Mouse (Mus musculus): ENCODE results near the gene Psrc1. TPM values are rescaled to one million over a fixed set of nuclear protein-coding genes. Genes with fewer than 3 reads are reported as not detected.

Gene Psrc1
- polyA plus RNA-seq, 2 experiments from 2014 or later = 7.8 to 10.3 TPM

DNA sequence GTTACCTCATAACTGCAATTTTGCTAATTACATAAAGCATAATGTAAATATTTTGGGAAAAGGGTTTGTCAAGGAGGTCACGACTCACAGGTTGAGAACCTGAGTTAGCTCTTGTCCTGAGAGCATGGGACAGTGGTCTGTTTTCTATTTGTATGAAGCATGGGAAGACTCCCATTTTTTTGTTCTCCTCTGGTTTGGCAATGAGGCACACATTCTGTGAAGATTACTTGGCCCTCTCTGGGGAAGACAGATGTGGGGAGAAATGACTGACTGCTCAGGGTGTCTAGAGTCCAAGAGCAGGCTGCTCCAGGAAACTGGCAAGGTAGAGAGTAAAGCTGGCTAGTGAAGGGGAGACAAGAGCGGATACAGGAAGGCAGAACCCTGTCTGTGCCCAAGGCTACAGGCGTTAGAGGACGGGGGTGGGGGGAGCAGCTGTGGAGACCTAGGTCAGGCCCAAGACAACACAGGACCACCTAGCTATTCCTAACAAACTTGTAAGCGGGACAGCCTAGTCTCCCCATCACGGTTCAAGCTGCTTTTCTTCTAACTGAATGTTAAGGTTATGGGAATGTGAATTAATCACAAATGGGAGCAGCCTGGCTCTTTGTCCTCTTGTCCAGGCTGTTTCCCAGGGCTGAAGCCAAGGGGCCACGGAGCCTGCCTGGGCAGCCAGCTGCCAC lies 41.4 kb downstream of the Psrc1 start:
- no peak for ATAC-seq

DNA sequence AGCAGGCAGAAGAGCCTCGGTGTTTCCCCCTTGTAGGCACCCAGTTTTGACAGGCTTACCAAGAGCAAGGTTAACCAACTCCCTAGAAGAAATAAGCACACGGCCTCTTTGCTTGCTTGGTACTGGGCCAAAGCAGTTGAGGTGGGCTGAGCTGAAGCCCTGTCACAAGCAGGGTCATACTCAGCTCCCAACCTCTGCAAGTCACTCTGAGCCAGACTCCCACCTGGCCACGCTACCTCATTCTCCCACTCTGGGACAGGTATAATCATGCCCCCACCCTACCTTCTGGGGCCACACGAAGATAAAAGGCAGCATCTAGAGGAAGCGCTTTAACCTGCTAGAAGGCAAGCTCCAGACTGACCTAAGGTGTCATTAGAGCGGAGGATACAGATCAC lies 42.0 kb downstream of the Psrc1 start:
- ATAC-seq = no peak

DNA sequence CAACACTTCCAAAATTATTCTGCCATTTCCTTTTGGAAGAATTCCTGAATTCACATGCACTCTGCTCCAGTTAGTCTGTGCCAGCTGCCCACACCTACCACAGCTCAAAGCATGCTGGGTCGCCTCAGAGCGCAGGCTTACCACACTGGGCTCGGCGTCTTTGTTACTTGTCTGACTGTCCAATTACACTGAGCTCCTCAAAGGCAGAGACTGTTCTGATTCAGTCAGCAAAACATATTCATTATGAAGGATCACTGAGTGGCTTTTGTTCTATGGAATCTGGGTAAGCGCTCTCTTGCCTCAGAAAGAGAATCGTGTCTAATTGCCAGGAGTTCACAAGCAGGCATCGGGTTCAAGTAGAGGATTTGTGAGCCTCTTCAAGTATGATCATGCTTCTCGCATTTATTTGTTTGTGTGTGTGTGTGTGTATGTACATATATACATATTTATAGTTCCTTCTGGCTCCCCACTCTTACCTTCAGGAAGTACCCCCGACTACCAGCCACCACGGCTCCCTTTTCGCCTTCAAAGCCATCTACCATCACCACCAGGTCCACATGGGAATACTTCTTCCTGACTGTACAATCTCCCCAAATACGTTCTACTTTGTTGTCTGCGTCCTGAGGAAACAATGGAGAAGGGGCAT lies 49.0 kb downstream of the Psrc1 start:
- no peak for ATAC-seq

DNA sequence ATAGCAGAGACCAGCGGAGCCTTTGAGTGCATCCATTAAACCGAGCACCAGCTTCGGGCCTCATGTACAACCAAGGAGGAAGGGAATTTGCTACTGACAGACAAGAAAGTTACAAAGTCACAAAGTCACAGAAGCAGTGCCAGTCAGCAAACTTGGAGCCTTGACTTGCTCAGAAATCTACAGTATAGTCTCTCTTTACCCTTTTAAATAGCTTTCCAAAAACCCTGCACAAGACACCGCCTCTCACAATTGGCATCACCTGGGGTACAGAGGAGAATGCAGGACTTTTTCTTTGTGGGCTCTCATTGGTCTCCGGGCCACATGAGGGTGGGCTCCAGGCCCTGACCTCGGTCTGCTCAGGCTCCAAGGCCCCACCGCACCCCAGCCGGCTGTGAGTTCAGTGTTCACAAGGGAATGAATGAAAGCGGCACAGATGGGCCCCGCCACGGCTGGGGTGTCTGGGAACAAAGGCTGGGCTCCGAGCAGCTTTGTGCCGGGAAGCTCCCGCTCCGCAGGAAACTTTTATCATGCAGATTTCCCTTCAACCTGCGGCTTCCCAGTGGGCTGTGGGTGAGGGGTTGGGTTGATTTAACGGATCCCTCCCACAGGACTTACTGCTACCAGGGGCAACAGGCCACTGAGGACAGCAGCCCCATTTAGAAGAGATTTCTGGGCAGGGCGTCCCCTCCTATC lies 49.7 kb downstream of the Psrc1 start:
- ATAC-seq = no peak

DNA sequence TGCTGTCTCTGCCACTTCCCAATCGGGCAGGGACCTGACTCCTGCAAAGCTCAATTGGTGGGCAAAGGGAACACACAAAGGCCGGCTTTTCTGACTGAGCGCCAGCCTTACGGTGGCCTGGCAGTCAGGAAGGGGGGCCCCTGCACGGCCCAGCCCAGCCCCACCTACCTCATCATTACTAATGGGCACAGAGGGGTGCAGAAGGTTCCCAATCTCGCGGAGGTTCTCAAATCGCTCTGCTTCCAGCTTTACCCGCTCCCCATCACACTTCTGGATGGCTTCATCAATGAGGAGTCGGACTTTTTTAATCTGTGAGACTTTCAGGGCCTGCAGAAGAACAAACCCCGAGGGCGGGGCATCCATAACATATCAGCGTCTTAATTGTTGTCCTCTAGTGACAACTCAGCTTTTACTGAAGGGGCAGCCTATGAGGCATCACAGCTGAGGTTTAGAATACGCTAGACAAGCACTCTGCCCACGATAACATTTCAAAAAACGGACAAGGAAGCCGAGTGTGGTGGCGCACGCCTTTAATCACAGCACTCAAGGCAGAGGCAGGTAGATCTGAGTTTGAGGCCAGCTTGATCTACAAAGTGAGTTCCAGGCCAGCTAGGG lies 50.3 kb downstream of the Psrc1 start:
- ATAC-seq = no peak

DNA sequence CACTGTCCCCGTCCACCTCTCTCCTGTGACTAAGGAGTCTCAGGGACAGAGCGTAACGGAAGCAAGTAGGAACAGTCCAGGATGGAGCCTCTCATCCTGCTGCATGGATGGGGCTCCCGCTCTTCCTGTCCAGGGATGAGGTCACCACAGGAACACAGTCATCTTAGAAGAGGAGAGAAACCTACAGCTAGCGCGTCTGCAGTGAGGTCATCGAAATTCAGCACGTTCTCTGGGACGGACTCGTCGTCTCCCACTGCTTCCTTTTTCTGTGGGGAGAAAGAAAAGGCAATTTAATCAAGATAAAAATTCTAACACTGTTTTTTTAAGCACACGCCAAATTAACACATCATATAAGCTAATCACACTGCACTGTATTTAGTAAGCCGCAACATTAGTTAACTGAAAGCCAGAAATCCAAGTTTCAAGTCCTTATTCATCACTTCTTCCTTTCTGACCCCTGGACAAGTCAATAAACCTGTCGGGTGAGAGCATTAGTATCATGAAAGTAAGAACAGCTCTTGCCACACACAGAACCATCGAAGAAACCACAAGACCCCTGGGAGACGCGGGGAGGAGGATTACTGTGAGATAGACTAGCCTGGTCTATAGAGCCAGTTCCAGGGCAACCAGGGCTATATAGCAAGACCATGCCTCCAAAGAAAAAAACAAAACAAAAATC lies 52.2 kb downstream of the Psrc1 start:
- no peak for ATAC-seq

DNA sequence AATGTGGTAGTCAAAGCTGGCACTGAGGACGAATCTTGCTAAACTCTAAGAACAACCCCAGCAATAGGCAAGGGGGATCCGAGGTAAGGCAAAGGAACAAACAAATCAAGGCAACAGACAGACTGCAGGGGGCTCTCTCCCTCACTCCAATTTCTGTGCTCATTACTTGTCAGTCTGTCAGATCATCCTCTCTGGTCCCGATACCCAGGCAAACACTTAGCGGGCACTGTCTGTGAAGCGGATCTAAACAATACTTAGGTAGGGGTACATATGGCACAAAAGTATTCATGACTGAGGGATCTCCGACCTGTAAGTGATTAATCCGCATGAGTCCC lies 52.7 kb downstream of the Psrc1 start:
- no peak for ATAC-seq

Other genes with a start within 250 kb of the Psrc1 start
- 100 to 1,000 TPM; 109 to 113 TPM for gene Gnai3, start 237.7 kb upstream of the Psrc1 start, polyA plus RNA-seq (2017; shearing (Covaris generic))
- gene Gpr61, start 229.0 kb upstream of the Psrc1 start, polyA plus RNA-seq (2017; shearing (Covaris generic)) = not detected
- under 1 TPM; 0.09 to 0.19 TPM for gene Amigo1, start 197.5 kb upstream of the Psrc1 start, polyA plus RNA-seq (2017; shearing (Covaris generic))
- 1 to 10 TPM; 5.9 to 6.9 TPM for gene Cyb561d1, start 182.6 kb upstream of the Psrc1 start, polyA plus RNA-seq (2017; shearing (Covaris generic))
- gene Atxn7l2, start 172.9 kb upstream of the Psrc1 start, polyA plus RNA-seq (2017; shearing (Covaris generic)) = 1 to 10 TPM; 4.3 to 7.8 TPM
- gene Sypl2, start 157.2 kb upstream of the Psrc1 start, polyA plus RNA-seq (2017; shearing (Covaris generic)) = not detected
- 100 to 1,000 TPM; 196 to 245 TPM for gene Psma5, start 126.9 kb upstream of the Psrc1 start, polyA plus RNA-seq (2017; shearing (Covaris generic))
- gene Sort1, start 99.8 kb upstream of the Psrc1 start, polyA plus RNA-seq (2017; shearing (Covaris generic)) = under 1 TPM in 1 of 2 experiments, not detected in 1; 0.07 TPM
- not detected for gene Mybphl, start 18.9 kb upstream of the Psrc1 start, polyA plus RNA-seq (2017; shearing (Covaris generic))
- gene Celsr2, start 31.7 kb downstream of the Psrc1 start, polyA plus RNA-seq (2017; shearing (Covaris generic)) = under 1 TPM; 0.33 to 0.65 TPM
- 100 to 1,000 TPM; 146 to 151 TPM for gene Sars, start 61.4 kb downstream of the Psrc1 start, polyA plus RNA-seq (2017; shearing (Covaris generic))
- not detected for gene 1700013F07Rik, start 150.3 kb downstream of the Psrc1 start, polyA plus RNA-seq (2017; shearing (Covaris generic))
- 1 to 10 TPM; 1.2 to 1.4 TPM for gene 5330417C22Rik, start 152.7 kb downstream of the Psrc1 start, polyA plus RNA-seq (2017; shearing (Covaris generic))
- 10 to 100 TPM; 26.1 to 27.0 TPM for gene Tmem167b, start 178.6 kb downstream of the Psrc1 start, polyA plus RNA-seq (2017; shearing (Covaris generic))
- gene Taf13, start 187.9 kb downstream of the Psrc1 start, polyA plus RNA-seq (2017; shearing (Covaris generic)) = 10 to 100 TPM; 18.3 to 24.5 TPM
- 1 to 10 TPM; 6.1 to 9.1 TPM for gene Wdr47, start 207.4 kb downstream of the Psrc1 start, polyA plus RNA-seq (2017; shearing (Covaris generic))